Mouse (Mus musculus): ENCODE measurements at regions not wholly inside any gene's neighbourhood (a gene's known extent, or its start where the extent isn't known, plus 50 kb on each side); places are given as distances from the start of the nearest gene placed in this dataset.

GRCm38 (mm10) chr15:93977494-93977893 is 381.8 kb upstream of the Prickle1 start:
- ATAC-seq (replicated peaks; ENCODE audit: poor library complexity), result peak; percentile 72

DNA sequence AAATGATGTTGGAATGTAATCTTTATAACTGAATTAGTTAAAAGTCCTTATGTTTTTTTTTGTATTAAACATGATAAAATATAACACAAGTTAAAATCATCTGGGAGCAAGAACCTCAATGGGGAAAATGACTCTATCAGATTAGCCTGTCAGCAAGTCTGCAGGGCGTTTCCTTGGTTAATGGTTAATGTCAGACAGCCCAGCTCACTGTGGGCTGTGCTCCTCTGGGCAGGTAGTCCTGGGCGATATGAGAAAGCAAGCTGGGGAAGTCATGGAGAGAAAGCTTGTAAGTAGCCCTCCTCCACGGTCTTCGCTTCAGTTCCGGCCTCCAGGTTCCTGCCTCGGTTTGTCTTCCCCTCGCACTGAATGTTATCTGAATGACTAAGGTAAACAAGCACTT is 379.0 kb upstream of the Prickle1 start:
- ATAC-seq (replicated peaks; ENCODE audit: poor library complexity), result no peak

DNA sequence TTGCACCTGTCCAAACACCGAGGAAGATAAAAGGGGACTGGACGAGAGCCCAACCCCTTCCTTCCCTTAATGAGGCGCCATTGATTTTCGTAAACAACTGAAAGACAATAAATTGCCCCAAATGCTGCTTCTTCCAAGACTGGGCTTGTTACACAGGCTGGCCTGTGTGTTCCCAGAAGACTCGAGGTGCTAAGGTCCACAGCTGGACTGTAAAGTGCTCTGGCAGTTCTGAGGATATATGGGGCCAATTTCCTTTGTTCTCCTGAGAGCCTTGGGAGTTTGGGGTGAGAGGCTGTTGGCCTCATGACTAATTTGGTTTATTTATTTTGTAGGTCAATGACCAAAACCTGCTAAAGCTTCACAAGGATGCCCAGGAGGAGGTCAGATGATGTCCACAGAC is 377.3 kb upstream of the Prickle1 start:
- ATAC-seq (replicated peaks; ENCODE audit: poor library complexity), result no peak

GRCm38 (mm10) chr15:93961950-93962349 is 366.3 kb upstream of the Prickle1 start:
- peak; percentile 61 for ATAC-seq (replicated peaks; ENCODE audit: poor library complexity)

GRCm38 (mm10) chr15:93959931-93960330 is 364.2 kb upstream of the Prickle1 start:
- ATAC-seq (replicated peaks; ENCODE audit: poor library complexity), result no peak

- no peak for ATAC-seq (replicated peaks; ENCODE audit: poor library complexity)
These were observed 362.4 kb upstream of the Prickle1 start for GRCm38 (mm10) chr15:93958086-93958485.

GRCm38 (mm10) chr15:93956801-93957200 is 361.1 kb upstream of the Prickle1 start:
- ATAC-seq (replicated peaks; ENCODE audit: poor library complexity), result no peak

DNA sequence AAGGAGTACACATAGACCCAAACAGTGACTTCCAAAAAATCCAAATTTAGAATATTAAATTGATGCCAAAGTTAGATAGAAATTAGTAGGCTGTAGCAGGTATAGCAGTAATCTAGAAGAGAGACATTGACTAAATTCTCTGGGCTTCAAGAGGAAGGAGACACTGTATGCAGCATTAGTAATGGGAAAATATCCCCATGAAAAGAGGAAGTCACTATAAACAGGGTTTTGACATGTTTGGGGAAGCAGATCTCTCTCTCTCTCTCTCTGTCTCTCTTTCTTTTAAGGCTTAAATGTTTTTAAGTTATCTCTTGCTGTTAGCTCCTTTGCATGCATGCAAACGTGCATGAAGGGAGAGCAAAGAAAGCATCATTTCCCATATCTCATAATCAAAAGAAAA is 357.9 kb upstream of the Prickle1 start:
- peak; percentile 77 for ATAC-seq (replicated peaks; ENCODE audit: poor library complexity)

DNA sequence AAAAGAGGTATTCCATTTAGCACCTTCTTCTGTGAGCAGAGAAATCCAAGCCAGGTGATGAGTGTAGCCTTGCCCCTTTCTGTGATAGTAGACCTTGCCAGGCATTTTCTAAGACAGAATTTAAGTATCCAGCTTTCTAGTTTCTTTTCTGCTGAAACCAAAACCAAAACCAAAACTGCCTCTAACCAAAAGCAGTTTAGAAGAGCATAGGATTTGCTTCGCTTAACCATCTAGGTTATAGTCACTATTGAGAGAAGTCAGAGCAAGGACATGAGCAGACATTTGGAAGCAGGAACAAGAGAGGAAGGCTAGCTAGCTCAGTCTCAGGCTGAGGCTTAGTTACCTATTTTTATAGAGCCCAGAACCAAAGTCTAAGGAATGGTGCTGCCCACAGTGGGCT is 354.8 kb upstream of the Prickle1 start:
- ATAC-seq (replicated peaks; ENCODE audit: poor library complexity), result no peak

DNA sequence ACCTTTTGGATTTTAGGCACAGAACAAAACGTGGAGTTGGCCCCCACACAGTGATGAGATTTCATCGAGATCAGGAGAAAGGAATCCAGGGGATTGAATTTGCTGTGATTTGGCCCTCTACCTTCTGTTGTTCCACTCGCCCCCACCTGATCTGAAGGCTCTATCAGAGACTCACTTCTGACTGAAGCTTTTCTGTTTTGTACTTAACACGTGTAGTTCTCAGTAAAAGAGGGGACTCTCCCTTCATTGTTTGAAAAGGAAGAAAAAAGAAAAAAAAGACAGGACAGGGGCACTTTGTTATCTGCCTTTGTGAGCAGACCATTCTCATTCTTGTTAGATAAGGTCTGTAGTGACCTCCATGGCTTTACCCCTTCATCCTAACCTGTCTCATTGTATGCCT is 353.2 kb upstream of the Prickle1 start:
- ATAC-seq (replicated peaks; ENCODE audit: poor library complexity), result no peak

DNA sequence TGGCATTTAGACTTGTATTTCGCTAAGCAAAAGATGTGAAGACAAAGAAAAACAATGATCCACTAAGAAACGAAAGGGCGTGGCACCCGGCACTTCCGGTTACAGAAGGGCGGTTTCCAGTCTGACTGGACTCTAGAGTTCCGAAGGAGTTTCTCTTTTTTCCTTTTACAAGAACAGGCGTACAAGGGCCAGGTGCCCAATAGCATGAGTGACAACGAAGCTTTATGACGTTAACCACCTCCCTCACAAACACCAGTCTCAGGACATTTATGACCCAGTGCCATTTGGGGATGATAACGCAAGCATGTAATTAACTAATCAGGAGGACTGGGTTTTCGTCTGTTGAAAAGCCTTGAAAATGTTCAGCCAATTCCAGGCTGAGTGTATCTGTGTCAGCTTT is 347.9 kb upstream of the Prickle1 start:
- ATAC-seq (replicated peaks; ENCODE audit: poor library complexity), result no peak

- no peak for ATAC-seq (replicated peaks; ENCODE audit: poor library complexity)
These were observed 337.3 kb upstream of the Prickle1 start for GRCm38 (mm10) chr15:93932971-93933496.

DNA sequence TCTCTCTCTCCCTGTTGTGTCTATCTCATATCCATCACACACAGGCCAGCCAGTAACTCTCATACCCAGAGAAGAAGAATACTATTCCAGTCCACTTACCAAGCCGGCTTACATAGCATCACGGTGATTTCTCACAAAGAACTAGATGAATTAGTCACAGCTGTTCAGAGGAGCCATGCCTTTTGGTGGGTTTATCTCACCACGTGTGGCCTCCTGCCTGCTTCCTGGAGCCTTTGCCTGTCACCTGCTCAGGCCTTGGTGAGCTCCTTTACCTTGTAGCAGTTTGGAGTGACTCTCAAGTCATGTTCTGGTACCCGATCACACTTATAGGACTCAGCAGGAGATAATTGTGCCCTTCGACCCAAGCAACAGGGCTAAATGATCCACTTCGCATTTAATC is 331.2 kb upstream of the Prickle1 start:
- ATAC-seq (replicated peaks; ENCODE audit: poor library complexity), result no peak

DNA sequence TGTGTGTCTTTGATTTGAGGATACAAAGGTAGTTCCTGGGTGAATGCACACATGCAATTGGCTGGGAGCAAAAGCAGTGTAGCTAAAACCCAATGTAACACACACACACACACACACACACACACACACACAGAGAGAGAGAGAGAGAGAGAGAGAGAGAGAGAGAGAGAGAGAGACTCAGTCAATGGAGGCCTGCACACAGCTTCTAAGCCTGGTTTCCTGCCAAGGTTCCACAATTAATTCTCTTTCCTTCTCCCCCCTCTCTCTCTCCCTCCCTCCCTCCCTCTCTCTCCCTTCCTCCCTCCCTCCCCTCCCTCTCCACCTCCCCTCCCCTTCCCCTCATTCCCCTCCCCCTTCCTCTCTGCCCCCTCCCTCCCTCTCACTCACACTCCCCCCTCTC is 330.6 kb upstream of the Prickle1 start:
- no peak for ATAC-seq (replicated peaks; ENCODE audit: poor library complexity)

GRCm38 (mm10) chr15:93921457-93922234 is 326.0 kb upstream of the Prickle1 start:
- peak; percentile 88 for ATAC-seq (replicated peaks; ENCODE audit: poor library complexity)

DNA sequence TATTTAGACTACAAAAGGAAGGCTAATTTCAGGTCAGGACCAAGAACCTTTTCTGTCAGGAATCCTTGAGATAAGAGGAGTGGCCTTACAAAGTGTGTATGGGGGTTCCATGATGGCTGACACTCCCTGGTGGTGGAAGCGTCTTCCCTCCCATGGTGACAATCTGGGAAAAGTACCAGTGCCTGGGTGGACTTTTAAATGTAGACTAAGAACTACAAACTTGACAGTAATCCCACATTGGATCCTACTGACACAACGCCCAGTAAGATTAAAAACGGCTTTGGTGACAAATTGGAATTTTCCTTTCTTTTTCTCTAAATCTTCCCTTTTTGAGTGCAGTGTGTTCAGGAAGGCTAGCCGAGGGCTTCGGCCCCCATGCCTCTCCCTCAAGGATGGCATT is 325.3 kb upstream of the Prickle1 start:
- no peak for ATAC-seq (replicated peaks; ENCODE audit: poor library complexity)

DNA sequence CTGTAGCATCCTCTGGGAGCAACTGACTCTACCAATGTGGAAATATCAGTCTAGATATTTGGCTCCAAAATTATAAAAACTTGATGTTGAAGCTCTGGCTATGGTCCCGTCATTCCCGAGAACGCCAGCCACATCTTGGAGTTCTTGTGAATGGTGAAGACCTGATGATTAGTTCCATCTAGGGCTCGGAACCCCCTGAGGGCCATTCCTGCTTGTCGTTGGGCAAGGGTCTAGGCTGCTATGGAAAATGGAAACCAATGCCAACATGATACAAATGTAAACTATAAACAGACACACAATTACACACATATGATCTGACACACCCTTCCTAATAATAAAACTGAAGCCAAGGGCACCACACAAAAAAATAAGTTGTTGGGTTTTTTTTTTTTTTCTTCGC is 323.9 kb upstream of the Prickle1 start:
- no peak for ATAC-seq (replicated peaks; ENCODE audit: poor library complexity)

DNA sequence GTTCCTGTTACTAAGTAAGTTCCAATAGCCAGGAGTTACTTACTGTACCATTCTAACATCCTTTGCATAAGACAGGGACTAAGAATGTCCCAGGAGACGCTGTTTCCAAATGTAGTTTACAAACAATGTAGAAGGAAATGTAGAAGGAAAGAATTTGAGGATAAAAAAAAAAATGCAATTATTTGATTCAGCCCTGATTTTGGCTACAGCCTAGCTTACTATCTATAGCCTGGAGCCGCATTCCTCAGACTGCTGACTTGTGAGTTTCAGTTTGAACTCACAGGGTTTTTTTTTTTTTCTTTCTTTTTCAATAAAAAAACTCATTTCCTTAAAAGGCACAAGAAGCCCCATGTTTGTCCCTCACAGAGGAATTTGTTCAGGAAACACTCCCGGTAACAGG is 321.2 kb upstream of the Prickle1 start:
- no peak for ATAC-seq (replicated peaks; ENCODE audit: poor library complexity)

- ATAC-seq (replicated peaks; ENCODE audit: poor library complexity), result peak; percentile 95
These were observed 317.8 kb upstream of the Prickle1 start for GRCm38 (mm10) chr15:93913462-93913861.

DNA sequence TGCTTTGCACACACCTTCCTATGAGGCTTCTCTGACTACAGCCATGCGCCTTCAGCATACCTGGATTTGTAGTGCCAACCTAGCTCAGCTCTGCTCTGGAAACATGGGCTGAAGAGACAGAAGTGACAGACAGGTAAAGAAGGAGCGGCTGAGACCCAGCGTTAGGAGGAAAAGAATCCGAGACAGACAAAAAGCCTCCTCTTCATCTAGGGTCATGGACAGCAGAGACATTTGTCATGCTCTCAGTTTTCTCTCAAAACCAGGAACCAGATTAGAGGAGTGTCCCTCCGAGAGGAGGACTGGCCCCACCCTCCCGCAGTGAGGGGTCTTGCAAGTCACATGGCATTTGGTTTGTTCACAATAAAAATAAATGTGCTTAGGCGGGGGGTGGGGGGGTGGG is 317.4 kb upstream of the Prickle1 start:
- ATAC-seq (replicated peaks; ENCODE audit: poor library complexity), result 0 out of 2 replicates have a peak, but pooled peaks have one; percentile 21

- no peak for ATAC-seq (replicated peaks; ENCODE audit: poor library complexity)
These were observed 315.3 kb upstream of the Prickle1 start for GRCm38 (mm10) chr15:93910981-93911431.

- ATAC-seq (replicated peaks; ENCODE audit: poor library complexity), result no peak
These were observed 314.5 kb upstream of the Prickle1 start for GRCm38 (mm10) chr15:93910158-93910557.
